Mouse (Mus musculus) spleen, postnatal 14 days (tissue): ENCODE measurements around the gene Ctc1.
A peak's percentile ranks its signal among the peaks of the same experiment; 100 is the strongest.

Experiments used
- DNase-seq, 2 experiments: peaks; one replicate each; pipeline ENCODE4 v3.0.0; 2021 to 2022; ENCODE audit warnings: low spot score in 2 of 2

Gene Ctc1

GRCm38 (mm10) chr11:69048151-69048550 lies 32.4 kb downstream of the Ctc1 start:
- DNase-seq, result no peak

DNA sequence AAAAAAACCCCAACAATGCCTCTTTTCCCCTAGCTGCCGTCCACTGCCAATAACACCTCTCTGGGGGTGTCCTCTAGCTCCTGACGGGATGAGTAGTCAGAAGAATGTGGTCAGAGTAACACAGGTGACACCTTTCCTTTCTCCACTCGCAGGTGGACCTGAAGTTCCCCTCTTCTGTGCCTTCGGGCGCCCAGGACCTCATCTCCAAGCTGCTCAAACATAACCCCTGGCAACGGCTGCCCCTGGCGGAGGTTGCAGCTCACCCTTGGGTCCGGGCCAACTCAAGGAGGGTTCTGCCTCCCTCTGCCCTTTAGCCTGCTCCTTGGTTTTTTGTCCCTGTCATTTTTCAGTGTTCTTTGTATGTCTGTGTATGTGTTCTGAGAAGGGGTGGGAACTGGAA lies 35.0 kb downstream of the Ctc1 start:
- DNase-seq, result no peak

DNA sequence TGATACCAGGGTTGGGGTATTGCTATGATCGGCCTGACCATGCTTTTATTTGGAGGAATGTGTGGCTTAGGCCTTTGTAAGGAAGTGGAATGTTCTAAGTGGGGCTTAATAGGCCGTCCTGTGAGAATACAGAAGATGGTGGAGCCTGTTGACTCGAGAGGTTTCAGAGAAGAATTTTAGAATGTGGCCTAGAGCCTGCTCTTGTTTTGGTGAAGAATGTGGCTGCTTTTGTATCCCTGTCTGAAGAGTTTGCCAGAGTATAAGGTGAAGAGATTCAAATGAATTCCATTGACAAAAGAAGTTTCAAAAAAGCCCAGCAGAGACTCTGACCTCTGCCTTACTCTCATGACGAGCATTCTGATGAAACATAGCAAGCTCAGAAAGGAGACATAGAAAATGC lies 36.1 kb downstream of the Ctc1 start:
- DNase-seq, result no peak

- DNase-seq, result no peak
Observed at GRCm38 (mm10) chr11:69052824-69053421, 37.2 kb downstream of the Ctc1 start.

DNA sequence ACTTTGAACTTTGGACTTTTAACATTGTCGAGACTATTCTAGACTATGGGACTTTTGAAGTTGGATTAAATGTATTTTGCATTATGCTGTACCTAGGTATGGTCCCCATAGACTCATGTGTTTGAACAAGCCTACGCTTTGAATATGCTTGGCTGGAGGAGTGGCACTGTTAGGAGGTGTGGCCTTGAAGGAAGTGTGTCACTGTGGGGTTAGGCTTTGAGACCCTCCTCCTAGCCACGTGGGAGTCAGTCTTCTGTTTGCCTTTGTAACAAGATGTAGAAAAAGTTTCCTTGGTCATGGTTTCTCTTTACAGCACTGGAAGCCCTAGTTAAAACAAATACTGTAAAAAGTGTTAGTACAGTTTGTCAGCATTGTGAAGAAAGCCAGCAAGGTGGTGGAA lies 38.1 kb downstream of the Ctc1 start:
- no peak for DNase-seq

DNA sequence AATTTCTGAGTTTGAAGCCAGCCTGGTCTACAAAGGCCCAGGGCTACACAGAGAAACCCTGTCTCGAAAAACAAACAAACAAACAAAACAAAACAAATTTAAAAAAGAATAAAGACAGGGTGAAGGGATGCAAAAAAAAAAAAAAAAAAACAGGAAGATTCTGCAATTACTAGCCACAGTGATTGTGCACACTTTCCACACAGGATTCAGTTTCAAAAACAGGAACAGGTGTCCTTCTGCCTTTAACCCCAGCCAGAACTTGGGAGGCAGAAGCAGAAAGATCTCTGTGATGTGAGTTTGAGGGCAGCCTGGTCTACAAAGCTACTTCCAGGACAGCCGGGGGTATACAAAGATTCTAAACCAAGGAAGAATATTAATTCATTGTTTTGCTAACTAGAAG lies 42.6 kb downstream of the Ctc1 start:
- no peak for DNase-seq

GRCm38 (mm10) chr11:69058729-69059356 lies 43.1 kb downstream of the Ctc1 start:
- DNase-seq, result no peak

- DNase-seq, result peak; percentile 82 to 89
Observed at GRCm38 (mm10) chr11:69059357-69059974, 43.8 kb downstream of the Ctc1 start, which contains the start of gene Borcs6. Borcs6 (plus strand) TSS chr11:69059717.

DNA sequence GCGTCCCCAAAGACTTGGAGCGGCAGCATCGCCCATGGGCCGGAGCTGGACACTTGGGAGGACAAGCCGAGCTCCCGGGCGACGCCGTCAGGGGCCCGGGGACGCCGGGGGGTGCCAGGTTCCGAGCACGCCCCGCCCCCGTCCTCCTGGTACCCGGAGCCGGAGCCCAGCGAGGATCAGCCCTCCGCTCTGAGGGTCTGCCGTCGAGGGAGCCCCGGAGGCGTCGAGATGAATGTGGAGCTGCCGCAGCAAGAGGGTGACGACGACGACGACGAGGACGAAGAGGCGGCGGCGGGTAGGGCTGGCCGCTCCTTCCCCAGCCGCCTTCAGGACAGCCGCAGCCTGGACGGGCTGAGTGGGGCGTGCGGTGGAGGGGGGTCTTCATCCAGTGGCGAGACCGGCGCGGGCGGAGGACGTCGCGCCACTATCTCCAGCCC lies 44.3 kb downstream of the Ctc1 start:
- peak; percentile 30 to 47 for DNase-seq

DNA sequence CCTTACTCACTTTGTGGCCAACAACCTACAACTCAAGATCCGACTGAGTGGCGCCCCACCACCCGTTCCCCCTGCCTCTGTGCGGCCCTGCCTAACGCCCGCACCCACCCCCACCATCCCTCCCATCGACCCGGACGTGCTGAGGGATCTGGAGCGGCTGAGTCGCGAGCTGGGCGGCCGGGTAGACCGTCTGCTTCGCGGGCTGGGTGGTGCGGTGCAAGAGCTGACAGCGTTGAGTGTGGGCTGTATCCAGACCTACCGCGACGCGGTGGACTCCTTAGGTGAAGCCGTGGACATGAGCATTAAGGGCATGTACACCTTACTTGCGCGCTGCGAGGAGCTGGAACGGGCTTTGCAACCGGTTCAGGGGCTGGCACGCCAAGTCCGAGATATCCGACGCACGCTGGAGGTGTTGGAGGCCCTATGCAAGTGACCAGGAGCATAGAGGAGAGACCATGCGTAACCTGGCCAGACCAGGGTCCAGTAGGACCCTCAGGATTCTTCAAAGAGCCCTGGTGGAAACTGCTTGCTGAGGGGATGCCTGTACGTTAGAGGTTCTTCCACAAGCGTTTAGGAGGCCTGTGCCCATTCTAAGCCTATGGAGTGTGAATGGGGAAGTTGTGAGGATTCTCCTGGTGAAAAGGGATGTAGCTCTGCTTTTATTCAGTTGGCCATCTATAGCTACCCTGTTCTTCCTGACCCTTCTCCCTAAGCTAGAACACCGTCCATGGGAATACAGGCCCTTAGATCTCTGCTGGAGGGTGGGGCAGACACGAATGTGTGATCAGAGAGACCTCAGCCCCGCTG lies 44.9 kb downstream of the Ctc1 start:
- no peak for DNase-seq

GRCm38 (mm10) chr11:69061255-69061912 lies 45.7 kb downstream of the Ctc1 start:
- DNase-seq, result no peak

DNA sequence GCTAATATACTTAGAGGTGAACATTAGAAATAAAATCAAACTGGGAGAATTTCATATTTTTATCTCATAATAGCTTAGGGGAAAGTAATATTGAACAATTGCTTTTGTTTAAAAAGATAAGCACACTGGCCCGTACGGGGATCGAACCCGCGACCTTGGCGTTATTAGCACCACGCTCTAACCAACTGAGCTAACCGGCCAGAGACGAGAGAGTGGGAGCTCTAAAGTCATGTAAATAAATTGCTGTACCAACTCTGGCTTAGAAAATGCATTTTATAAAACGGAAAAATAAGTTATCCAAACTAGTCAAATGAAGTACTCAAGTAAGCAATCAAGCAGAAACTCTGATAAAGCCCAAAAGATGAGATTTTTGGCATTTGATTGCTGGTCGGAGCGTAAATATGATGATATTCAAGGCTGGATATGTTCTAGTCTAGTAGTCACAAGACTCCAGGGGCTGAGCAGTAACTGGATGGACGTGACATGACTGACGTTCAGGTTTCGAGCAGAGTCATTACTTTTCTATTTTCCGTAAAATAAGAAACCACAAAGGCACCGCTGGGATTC lies 46.6 kb downstream of the Ctc1 start:
- DNase-seq, result peak; percentile 61 to 70

GRCm38 (mm10) chr11:69062761-69063224 lies 47.1 kb downstream of the Ctc1 start:
- peak; percentile 94 to 95 for DNase-seq

DNA sequence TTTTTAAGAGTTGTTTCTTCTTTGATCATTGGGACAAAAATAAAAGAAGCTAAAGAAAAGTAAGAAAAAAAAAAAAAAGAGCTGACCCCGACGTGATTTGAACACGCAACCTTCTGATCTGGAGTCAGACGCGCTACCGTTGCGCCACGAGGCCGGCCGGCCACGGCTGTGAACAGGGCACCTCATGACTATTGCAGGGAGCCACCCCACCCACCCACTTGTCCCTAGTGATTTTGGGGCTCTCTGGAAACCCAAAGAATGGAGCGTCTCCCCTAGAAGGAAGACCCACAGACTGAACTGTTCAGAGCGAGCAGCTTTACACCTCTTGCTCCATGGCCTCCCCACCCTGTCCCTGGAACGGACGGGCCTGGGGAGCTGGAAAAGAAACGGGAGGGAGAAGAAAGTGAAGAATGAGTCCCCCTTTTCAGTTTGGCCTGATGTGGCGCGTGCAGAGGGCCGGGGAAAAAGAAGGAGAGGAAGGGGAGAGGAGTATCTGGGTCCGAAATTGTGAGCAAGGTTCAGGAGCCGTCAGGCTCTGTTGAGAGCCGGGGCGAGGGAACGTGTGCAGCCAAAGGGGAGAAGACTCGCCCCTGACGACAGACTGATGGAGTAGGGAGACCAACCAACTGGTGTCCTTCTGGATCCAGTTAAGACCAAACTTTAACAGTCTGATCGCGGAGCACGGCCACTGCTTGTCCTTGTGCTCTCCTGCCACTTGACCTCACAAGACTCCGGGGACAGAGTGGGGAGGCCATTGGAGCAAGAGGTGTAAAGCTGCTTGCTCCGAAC lies 47.9 kb downstream of the Ctc1 start:
- peak; percentile 75 to 83 for DNase-seq

- no peak for DNase-seq
Observed at GRCm38 (mm10) chr11:69064259-69065133, 48.8 kb downstream of the Ctc1 start.

- DNase-seq, result no peak
Observed at GRCm38 (mm10) chr11:69065394-69065925, 49.7 kb downstream of the Ctc1 start.

- no peak for DNase-seq
Observed at GRCm38 (mm10) chr11:69066163-69066861, 50.6 kb downstream of the Ctc1 start.

GRCm38 (mm10) chr11:69066956-69067355 lies 51.2 kb downstream of the Ctc1 start:
- DNase-seq, result peak; percentile 72 to 83

- no peak for DNase-seq
Observed at GRCm38 (mm10) chr11:69067601-69068000, 51.9 kb downstream of the Ctc1 start.
